Mouse (Mus musculus) embryonic facial prominence, embryonic 10.5 days (tissue): ENCODE results near the gene Serpinb9b. TPM values are rescaled to one million over a fixed set of nuclear protein-coding genes. Genes with fewer than 3 reads are reported as not detected.

ENCODE experiments used
- DNase-seq: peaks from one replicate; pipeline ENCODE4 v3.0.0-alpha.2; 2017; ENCODE audit warnings: low spot score
- H3K27ac ChIP-seq: fragments of 300-500 bp; sonication (generic); replicated peaks from 2 replicates; pipeline ENCODE4 v1.5.1; 2016; ENCODE audit warnings: mild to moderate bottlenecking
- H3K27me3 ChIP-seq: fragments of 300-500 bp; sonication (generic); replicated peaks from 2 replicates; pipeline ENCODE4 v1.6.1; 2016; ENCODE audit warnings: low read depth, mild to moderate bottlenecking; ENCODE audit not compliant: poor library complexity, severe bottlenecking
- H3K36me3 ChIP-seq: fragments of 300-500 bp; sonication (generic); replicated peaks from 2 replicates; pipeline ENCODE4 v1.6.1; 2016; ENCODE audit warnings: mild to moderate bottlenecking, moderate library complexity
- H3K4me1 ChIP-seq: fragments of 300-500 bp; sonication (generic); 2 replicates; pipeline ENCODE4 v1.6.1; 2016
- H3K4me3 ChIP-seq: fragments of 300-500 bp; sonication (generic); 2 replicates; pipeline ENCODE4 v1.5.1; 2016; ENCODE audit warnings: mild to moderate bottlenecking, moderate library complexity
- H3K9me3 ChIP-seq: fragments of 300-500 bp; sonication (generic); 2 replicates; pipeline ENCODE4 v1.6.1; 2016; ENCODE audit warnings: mild to moderate bottlenecking
- WGBS: fragments of 180-500 bp; shearing (Covaris S2); methylation state at CpG from one replicate; pipeline ENCODE4 v1.1.7; 2016; 5-methylcytosine and 5-hydroxymethylcytosine counted together
- polyA plus RNA-seq: library from polyadenylated mRNA; unstranded; fragments of >200 nt; fragmentation: Nextera tagmentation; extraction: Ambion mirVana; gene quantifications from 2 replicates; pipeline ENCODE4 v1.2.1, GENCODE M21; 2016

Serpinb9b gene
- polyA plus RNA-seq, 1 experiment from 2014 or later, result not detected

DNA sequence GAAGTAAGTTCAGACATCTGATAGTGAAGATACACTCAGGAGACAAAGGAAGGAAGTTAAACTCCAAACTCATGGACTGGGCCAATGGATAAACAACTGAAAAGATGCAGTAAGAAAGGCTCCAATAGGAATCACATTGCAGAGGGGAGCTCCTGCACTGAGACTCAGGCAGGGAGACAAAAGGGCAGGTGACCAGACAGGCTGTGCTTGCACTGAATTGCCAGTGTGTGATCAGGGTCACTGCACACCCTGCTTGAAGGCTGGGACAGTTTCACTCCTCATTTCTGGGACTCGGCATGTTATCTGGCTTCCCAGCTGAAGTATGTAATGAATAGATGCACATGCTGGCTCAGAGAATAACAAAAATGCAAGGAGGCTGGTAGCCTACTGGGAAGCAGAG, 35.8 kb downstream of the Serpinb9b start:
- Histone ChIP-seq H3K27ac (no peak overlapping the region), H3K27me3 (no peaks in the 10 kb centered on the region), H3K4me3 (no peak overlapping the region), H3K36me3 (no peaks in the 10 kb centered on the region), H3K4me1 (no peaks in the 10 kb centered on the region), H3K9me3 (no peaks in the 10 kb centered on the region)
- no peak for DNase-seq
- 66% methylated on average over 1 of the region's 1 CpGs for WGBS

DNA sequence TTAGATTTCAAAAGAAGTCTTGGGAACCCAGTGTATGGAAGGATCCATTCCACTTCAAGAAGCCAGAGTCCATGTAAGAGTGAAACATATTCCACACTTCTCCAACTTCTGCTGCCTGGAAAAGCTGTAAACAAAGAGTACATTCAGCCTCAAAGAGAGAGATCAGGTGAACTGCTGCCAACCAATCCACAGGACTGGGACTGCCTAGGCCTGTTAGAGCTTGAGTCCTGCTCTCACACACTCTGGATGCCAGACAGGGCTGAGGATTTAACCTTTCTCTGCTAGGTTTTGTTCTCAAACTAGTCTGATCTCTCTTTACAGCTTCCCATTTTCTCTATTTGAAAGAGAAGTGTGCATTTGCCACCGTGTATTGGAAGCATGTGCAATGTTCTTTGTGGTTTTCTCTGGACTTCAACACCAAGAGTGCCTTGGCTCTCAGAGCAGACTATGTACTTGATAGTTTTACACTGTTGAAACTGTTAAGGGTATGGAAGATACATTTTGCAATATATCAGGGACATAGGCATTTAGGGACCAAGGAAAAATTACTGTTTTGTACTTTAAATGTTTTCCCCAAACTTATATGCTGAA, 40.3 kb downstream of the Serpinb9b start:
- no peaks in the 10 kb centered on the region for H3K4me1 ChIP-seq
- H3K27ac ChIP-seq, result no peak overlapping the region
- H3K9me3 ChIP-seq, result no peaks in the 10 kb centered on the region
- H3K27me3 ChIP-seq, result no peaks in the 10 kb centered on the region
- no peaks in the 10 kb centered on the region for H3K36me3 ChIP-seq
- DNase-seq, result no peak
- H3K4me3 ChIP-seq, result no peak overlapping the region
- 81% methylated on average over 1 of the region's 1 CpGs for WGBS

DNA sequence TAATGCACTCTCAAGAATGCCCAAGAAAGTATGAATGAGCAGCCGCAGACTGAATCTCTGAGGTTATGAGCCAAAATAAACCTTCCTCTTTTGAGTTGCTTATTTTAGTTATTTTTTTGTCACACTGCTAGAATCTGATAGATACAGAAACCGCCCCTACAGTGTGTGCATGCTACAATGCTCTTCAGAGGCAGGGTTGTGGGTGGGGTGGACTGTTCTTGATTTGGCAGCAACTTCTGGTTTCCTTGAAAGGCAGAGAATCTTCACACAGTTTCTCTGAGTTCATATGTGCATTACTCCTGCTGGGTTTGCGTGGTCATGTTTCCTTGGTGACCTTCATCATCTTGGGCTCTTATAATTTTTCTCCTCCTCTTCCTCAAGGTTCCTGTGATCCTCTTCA, 40.9 kb downstream of the Serpinb9b start:
- Histone ChIP-seq H3K9me3 (no peaks in the 10 kb centered on the region), H3K27me3 (no peaks in the 10 kb centered on the region), H3K36me3 (no peaks in the 10 kb centered on the region), H3K4me3 (no peak overlapping the region), H3K27ac (no peak overlapping the region), H3K4me1 (no peaks in the 10 kb centered on the region)
- no peak for DNase-seq
- WGBS, result 93% methylated on average over 3 of the region's 3 CpGs

DNA sequence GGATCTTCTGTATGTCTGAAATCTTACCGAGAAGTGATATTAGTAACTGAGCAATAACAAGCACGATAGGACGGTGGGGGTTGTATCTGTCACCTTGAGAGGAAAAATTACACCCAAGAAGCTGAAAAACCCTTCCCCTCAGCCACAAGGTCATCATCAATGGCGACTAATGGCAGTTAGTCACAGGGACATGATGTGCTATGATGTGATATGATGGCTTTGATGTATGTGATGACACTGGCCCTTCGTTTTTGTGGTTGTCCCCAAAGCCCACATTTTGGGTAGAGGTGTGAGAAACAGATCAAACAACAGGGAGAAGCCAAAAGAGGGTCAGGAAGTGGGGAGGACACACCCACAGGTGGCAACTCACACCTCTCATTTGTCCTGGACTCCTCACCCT, 44.6 kb downstream of the Serpinb9b start:
- Histone ChIP-seq H3K27me3 (no peaks in the 10 kb centered on the region), H3K4me3 (no peak overlapping the region), H3K27ac (no peak overlapping the region), H3K9me3 (no peaks in the 10 kb centered on the region), H3K4me1 (no peaks in the 10 kb centered on the region), H3K36me3 (no peaks in the 10 kb centered on the region)
- WGBS, result 80% methylated on average over 5 of the region's 5 CpGs
- DNase-seq, result no peak

DNA sequence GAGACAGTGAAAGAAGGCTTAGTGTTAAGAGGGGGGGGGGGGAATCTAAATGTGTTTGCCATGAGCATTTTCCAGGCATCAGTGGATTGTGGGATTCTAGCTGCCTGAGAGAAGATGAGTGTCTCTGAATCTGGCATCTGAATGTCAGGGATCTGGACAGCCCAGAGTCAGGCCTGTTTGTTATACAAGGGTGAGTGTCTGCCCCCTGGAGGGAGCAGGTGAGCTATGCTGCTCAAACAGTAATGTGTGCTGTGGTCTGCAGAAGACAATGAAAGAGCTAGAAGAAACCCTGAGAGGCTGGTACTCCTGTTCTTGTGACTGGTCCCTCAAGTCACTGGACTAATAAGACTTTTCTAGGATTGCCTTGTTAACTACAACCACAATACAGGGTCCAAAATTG, 46.8 kb downstream of the Serpinb9b start:
- Histone ChIP-seq H3K4me3 (no peak overlapping the region), H3K27me3 (no peaks in the 10 kb centered on the region), H3K36me3 (no peaks in the 10 kb centered on the region), H3K27ac (no peak overlapping the region), H3K4me1 (peaks cover 6% of the 10 kb centered on the region; the same call in 1 of the 2 replicates), H3K9me3 (no peaks in the 10 kb centered on the region)
- DNase-seq, result peak; percentile 48

DNA sequence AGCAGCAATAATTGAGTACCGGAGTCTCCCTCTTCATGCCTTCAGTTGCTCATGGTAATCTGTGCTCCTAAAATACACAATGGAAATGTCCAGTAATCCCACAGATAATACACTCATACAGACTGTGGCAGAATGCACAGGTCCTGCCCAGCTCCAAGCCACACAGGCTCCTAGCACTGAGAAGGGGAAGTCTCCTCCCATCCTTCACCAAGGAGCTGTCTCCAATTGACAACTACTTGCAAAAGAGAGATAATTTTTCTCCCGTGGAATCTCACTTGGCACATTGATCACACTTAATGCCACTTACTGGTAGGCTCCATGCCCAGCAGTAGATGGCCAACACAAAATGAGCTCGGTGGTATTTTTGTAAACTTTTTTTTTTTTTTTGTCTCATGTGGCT, 49.0 kb downstream of the Serpinb9b start:
- 84% methylated on average over 3 of the region's 3 CpGs for WGBS
- Histone ChIP-seq H3K4me1 (peaks cover 9% of the 10 kb centered on the region; the same call in 1 of the 2 replicates), H3K36me3 (no peaks in the 10 kb centered on the region), H3K27ac (no peak overlapping the region), H3K4me3 (no peak overlapping the region), H3K9me3 (no peaks in the 10 kb centered on the region), H3K27me3 (no peaks in the 10 kb centered on the region)
- DNase-seq, result no peak

DNA sequence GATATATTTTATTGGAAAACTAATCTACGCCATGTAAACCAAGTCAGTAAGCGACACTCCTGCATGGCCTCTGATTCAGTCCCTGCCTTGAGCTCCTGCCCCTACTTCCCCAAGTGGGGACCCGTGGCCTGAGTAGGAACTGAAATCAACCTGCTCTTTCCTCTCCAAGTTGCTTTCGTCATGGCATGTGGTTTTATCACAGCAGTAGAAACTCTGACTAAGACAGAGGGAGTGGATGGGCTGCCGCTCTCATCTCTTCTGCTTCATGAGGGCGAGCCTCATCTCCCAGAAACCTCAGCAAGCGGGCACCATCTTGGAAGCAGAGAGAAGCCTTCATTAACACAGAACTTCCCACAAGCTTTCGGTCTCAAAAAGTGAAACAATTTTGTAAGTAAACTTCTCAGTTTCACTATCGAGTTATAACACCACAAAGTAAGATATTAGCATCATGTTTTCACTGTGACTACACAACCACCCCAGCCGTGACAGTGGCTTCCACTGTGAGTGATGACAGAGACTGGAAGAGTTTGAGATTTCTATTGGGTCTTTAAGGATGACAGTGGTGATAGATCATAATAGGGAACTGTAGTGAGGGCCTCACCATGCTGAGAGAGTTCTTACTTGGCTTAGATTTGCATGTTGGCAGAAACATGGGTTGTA, 49.9 kb downstream of the Serpinb9b start:
- Histone ChIP-seq H3K36me3 (no peaks in the 10 kb centered on the region), H3K4me3 (no peak overlapping the region), H3K27me3 (no peaks in the 10 kb centered on the region), H3K4me1 (peaks cover 9% of the 10 kb centered on the region; the same call in 1 of the 2 replicates), H3K9me3 (no peaks in the 10 kb centered on the region), H3K27ac (no peak overlapping the region)
- WGBS, result 88% methylated on average over 10 of the region's 10 CpGs
- no peak for DNase-seq

DNA sequence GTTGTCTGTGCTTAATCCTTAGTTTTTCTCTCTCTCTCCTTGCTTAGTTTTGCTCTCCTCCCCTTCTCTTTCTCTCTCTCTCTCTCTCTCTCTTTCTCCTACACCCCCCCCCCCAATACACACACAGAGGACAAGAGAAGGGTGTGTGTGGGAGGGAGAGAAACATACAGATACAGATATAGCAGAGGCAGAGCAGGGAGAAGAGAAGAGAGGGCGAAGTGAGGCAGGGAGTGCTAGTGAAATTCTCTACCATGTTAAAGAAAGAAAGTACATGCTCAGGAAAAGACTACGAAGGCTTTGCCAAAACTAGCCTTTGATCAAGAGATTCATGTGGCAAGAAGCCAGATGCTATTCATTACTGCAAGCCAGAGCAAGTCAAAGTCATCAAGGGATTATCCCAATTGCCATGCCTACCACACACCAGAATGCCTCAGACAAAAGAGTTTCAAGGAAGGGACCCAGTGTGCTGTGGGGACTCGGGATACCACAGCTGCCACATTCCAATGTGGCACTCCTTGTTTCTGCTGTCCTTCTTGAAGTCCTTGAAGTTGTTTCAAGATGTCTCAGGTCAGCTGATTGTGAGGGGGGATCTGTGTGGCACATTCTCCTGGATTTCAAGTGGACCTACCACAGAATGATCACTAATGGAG, 51.0 kb downstream of the Serpinb9b start, which contains the start of gene Serpinb1b:
TSS of gene Serpinb1b (plus strand) at position 520 of the 650 bp plus-strand sequence.
- Histone ChIP-seq H3K4me1 (peaks cover 9% of the 10 kb centered on the region; the same call in 1 of the 2 replicates), H3K9me3 (no peaks in the 10 kb centered on the region), H3K36me3 (no peaks in the 10 kb centered on the region), H3K4me3 (no peak within 1 kb of the TSS), H3K27me3 (no peaks in the 10 kb centered on the region), H3K27ac (no peak within 1 kb of the TSS)
- 56% methylated on average over 3 of the region's 3 CpGs for WGBS
- DNase-seq, result no peak

DNA sequence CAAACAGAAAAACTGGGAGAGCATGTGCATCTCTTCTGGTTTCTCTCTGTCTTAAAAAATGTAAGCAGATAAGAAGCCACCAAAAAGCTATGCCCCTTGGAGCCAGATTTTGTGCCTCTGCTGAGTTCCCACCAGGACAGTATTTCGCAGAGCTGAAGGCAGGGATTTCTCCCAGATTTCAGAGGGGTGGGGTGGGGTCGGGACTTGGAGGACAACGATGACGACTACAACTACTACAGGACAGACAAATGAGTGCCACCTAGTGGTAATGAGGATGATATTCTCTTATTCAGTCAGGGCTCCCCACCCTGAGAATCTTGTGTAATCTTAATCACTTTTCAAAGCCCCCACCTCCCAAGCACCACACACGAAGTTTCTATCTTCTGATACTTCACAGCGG, 52.2 kb downstream of the Serpinb9b start:
- WGBS, result 23% methylated on average over 6 of the region's 6 CpGs
- H3K27me3 ChIP-seq, result no peaks in the 10 kb centered on the region
- no peaks in the 10 kb centered on the region for H3K36me3 ChIP-seq
- no peak overlapping the region for H3K4me3 ChIP-seq
- no peak overlapping the region for H3K27ac ChIP-seq
- DNase-seq, result peak; percentile 25
- peaks cover 9% of the 10 kb centered on the region; the same call in 1 of the 2 replicates for H3K4me1 ChIP-seq
- H3K9me3 ChIP-seq, result no peaks in the 10 kb centered on the region

DNA sequence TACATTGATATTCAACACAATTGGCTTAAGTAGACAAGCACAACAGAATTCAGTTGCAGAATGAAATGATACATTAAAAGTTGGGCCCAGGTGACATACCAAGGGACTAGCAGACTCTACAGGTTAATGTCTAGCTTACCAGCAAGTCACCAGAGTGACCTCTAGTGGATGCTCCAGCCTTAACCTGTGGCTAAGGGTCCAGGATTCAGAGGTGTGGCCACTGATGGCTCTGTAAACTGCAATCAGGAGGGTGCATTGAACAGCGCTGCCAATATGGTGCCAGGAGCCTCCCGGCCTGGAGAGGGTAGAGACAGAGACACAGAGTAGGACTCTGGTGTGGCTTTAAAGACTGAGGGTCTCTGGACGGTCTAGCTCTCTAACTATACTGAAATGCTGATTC, 53.1 kb downstream of the Serpinb9b start:
- no peak overlapping the region for H3K4me3 ChIP-seq
- WGBS, result 25% methylated on average over 3 of the region's 3 CpGs
- H3K9me3 ChIP-seq, result no peaks in the 10 kb centered on the region
- H3K4me1 ChIP-seq, result peaks cover 12% of the 10 kb centered on the region
- no peak for DNase-seq
- H3K27ac ChIP-seq, result no peak overlapping the region
- H3K27me3 ChIP-seq, result no peaks in the 10 kb centered on the region
- no peaks in the 10 kb centered on the region for H3K36me3 ChIP-seq

DNA sequence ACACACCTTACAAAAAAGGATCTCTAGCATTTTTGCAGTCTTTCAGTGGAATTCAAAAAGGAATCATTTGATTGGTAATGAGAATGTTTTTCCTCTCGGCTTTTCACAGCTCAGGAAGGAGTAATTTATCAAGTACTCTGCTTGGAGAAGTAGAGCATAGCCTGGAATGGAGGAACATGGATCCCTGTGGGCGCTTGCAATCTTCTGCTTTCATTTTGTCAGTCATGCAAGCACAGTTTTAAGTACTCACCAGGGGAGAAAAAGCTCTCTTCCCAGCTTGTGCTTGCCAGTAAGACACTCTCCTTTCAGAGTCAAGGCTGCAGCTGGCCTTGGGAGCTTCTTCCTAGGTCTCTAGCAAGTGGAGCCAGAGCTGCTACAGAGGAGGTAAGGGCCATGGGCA, 56.6 kb downstream of the Serpinb9b start:
- H3K4me1 ChIP-seq, result peaks cover 14% of the 10 kb centered on the region; the same call in 1 of the 2 replicates
- H3K27ac ChIP-seq, result no peak overlapping the region
- 66% methylated on average over 2 of the region's 2 CpGs for WGBS
- no peaks in the 10 kb centered on the region for H3K27me3 ChIP-seq
- H3K4me3 ChIP-seq, result no peak overlapping the region
- H3K9me3 ChIP-seq, result peaks cover 9% of the 10 kb centered on the region; the same call in 1 of the 2 replicates
- H3K36me3 ChIP-seq, result no peaks in the 10 kb centered on the region
- DNase-seq, result no peak

DNA sequence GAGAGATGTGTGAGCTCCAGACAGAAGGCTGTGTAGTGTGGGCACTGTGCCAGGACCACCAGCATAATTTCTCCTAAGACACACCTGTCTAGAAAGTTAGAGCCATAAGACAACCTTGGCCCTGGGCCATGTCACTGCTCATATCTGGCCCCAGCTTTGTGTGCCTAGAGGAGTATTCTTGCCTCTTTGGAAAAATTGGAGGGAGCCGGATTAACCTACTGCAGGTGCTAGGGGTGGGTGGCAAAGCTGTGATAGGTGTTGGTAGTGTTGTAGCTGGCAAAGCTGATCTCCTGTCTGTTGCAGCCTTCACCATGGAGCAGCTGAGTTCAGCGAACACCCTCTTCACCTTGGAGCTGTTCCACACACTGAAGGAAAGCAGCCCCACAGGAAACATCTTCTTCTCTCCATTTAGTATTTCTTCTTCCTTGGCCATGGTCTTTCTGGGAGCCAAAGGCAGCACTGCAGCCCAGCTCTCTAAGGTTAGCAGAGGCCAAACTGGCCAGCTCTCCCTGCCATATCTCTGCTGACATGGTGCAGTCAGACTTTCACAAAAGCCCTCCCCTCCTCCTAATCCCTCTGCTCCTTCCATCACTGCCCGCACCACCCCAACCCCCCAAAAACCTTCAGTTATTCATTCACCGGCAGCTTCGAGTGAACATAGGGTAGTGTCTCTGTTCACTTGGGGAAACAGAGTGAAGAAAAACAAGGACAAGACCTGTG, 57.9 kb downstream of the Serpinb9b start:
- DNase-seq, result no peak
- Histone ChIP-seq H3K27ac (no peak overlapping the region), H3K4me3 (no peak overlapping the region), H3K36me3 (no peaks in the 10 kb centered on the region), H3K4me1 (peaks cover 11% of the 10 kb centered on the region; the same call in 1 of the 2 replicates), H3K9me3 (peaks cover 10% of the 10 kb centered on the region; the same call in 1 of the 2 replicates), H3K27me3 (no peaks in the 10 kb centered on the region)
- WGBS, result 70% methylated on average over 5 of the region's 5 CpGs
